Mouse (Mus musculus): ENCODE results near the gene Bmp3. TPM values are rescaled to one million over a fixed set of nuclear protein-coding genes. Genes with fewer than 3 reads are reported as not detected.

Bmp3 gene
- total RNA-seq, 2 experiments from 2014 or later, result 3.3 to 5.3 TPM

- no peak for DNase-seq (ENCODE audit: low spot score in 2 of 2)
Observed at GRCm38 (mm10) chr5:98897946-98898345, 43.7 kb downstream of the Bmp3 start.

DNA sequence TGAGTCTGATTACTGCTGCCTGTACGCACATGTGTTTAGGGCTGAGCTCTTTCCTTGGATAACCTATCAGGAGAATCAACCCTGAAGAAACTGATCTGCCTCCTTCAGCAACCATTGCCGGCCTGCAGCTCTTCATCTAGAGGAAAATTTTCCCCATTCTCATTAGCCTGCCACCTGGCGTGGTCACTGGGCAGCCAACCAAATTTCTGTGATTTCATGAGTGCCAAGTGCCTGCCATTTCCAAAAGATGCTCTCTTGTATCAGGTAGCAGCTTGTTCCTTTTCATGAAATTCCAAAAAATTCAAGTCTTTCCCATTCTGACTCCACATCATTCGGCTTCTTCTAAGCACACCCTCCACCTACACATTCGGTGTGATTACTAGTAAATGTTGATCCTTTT lies 46.7 kb downstream of the Bmp3 start:
- no peak for DNase-seq (ENCODE audit: low spot score in 2 of 2)

- no peak for DNase-seq (ENCODE audit: low spot score in 2 of 2)
Observed at GRCm38 (mm10) chr5:98902339-98902738, 48.1 kb downstream of the Bmp3 start.

GRCm38 (mm10) chr5:98918716-98919115 lies 64.5 kb downstream of the Bmp3 start:
- DNase-seq (ENCODE audit: low spot score in 2 of 2), result no peak

DNA sequence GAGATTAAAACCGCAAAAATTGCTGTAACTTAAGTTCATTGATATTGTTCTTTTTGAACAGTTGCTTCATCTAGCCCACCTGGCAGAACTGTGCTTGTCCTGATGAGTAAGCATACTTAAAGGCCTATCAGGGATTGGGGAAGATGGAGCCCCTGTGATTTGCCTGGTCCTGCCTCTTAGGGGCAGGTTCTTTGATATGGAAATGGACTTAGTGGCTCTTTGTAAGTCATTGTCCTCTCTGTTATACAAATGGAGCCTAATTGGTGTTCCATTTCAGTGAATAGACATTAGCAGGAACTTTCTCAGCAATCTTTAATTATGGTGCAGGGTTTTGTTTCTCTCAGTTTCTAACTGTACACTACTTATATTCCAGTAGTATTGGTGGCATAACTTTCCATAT lies 67.4 kb downstream of the Bmp3 start:
- no peak for DNase-seq (ENCODE audit: low spot score in 2 of 2)

- no peak for DNase-seq (ENCODE audit: low spot score in 2 of 2)
Observed at GRCm38 (mm10) chr5:98922921-98923320, 68.7 kb downstream of the Bmp3 start.

Other genes with a start within 250 kb of the Bmp3 start
- 1 to 10 TPM; 1.9 to 2.7 TPM for gene Prkg2, start 182.9 kb downstream of the Bmp3 start, total RNA-seq (2021)

Measured in adrenal gland, postnatal 4 days (tissue).